Mouse (Mus musculus): Measurements from ENCODE around the gene Nfib. TPM values are rescaled to one million over a fixed set of nuclear protein-coding genes. Genes with fewer than 3 reads are reported as not detected.

The Nfib gene
- polyA plus RNA-seq, 2 experiments = 57.3 to 126 TPM

GRCm38 (mm10) chr4:82437533-82438318 is 267.8 kb downstream of the Nfib start:
- Histone ChIP-seq H3K36me3 (ENCODE audit: control insufficient read depth, insufficient read depth, low read length) (no peaks in the 10 kb centered on the region), H3K9ac (ENCODE audit: low read depth, low read length, severe bottlenecking) (no peak overlapping the region), H3K4me1 (ENCODE audit: control insufficient read depth, insufficient read depth, low read length) (peaks cover 31% of the 10 kb centered on the region), H3K4me3 (replicated peaks; ENCODE audit: low read length) (no peak overlapping the region), H3K27me3 (ENCODE audit: control insufficient read depth, insufficient read depth, low read length) (no peaks in the 10 kb centered on the region), H3K9me3 (ENCODE audit: control insufficient read depth, low read length) (no peaks in the 10 kb centered on the region), H3K27ac (replicated peaks; ENCODE audit: low read depth, low read length) (peak overlapping the region; percentile 58; the same call in 1 of the 2 replicates), H3K4me2 (replicated peaks; ENCODE audit: low read depth, low read length, severe bottlenecking) (no peak overlapping the region)
- ATAC-seq (ENCODE audit: low FRiP score, low read depth) (no peak; the same call in 1 of the 2 replicates), DNase-seq (ENCODE audit: low spot score) (peak; percentile 31)
- no peak for TF ChIP-seq POLR2A (IDR thresholded peaks at IDR 0.05; ENCODE audit: borderline replicate concordance, extremely low read depth, insufficient read depth, insufficient read length)
- WGBS = 65% methylated on average over 12 of the region's 12 CpGs

GRCm38 (mm10) chr4:82436656-82437055 is 268.9 kb downstream of the Nfib start:
- 0 out of 2 replicates have a peak overlapping the region, but pooled peaks have one; percentile 19 for H3K27ac ChIP-seq (replicated peaks; ENCODE audit: low read depth, low read length)

GRCm38 (mm10) chr4:82435716-82436115 is 269.8 kb downstream of the Nfib start:
- 58% methylated on average over 5 of the region's 5 CpGs for WGBS
- Histone ChIP-seq H3K27me3 (ENCODE audit: control insufficient read depth, insufficient read depth, low read length) (no peaks in the 10 kb centered on the region), H3K36me3 (ENCODE audit: control insufficient read depth, insufficient read depth, low read length) (peaks cover 2% of the 10 kb centered on the region; the same call in 1 of the 2 replicates), H3K9ac (ENCODE audit: low read depth, low read length, severe bottlenecking) (no peak overlapping the region), H3K27ac (replicated peaks; ENCODE audit: low read depth, low read length) (0 out of 2 replicates have a peak overlapping the region, but pooled peaks have one; percentile 1), H3K9me3 (ENCODE audit: control insufficient read depth, low read length) (no peaks in the 10 kb centered on the region), H3K4me1 (ENCODE audit: control insufficient read depth, insufficient read depth, low read length) (peaks cover 35% of the 10 kb centered on the region), H3K4me3 (replicated peaks; ENCODE audit: low read length) (no peak overlapping the region), H3K4me2 (replicated peaks; ENCODE audit: low read depth, low read length, severe bottlenecking) (no peak overlapping the region)
- ATAC-seq (ENCODE audit: low FRiP score, low read depth) (no peak), DNase-seq (ENCODE audit: low spot score) (peak; percentile 34)
- TF ChIP-seq POLR2A (IDR thresholded peaks at IDR 0.05; ENCODE audit: borderline replicate concordance, extremely low read depth, insufficient read depth, insufficient read length) = no peak

More at GRCm38 (mm10) chr4:82436656-82437055, 268.9 kb downstream of the Nfib start:
- DNase-seq (ENCODE audit: low spot score) (no peak), ATAC-seq (ENCODE audit: low FRiP score, low read depth) (no peak)
- WGBS = 87% methylated on average over 2 of the region's 2 CpGs
- no peaks in the 10 kb centered on the region for H3K27me3 ChIP-seq (ENCODE audit: control insufficient read depth, insufficient read depth, low read length)
- H3K4me1 ChIP-seq (ENCODE audit: control insufficient read depth, insufficient read depth, low read length) = peaks cover 35% of the 10 kb centered on the region
- no peak overlapping the region for H3K9ac ChIP-seq (ENCODE audit: low read depth, low read length, severe bottlenecking)
- H3K4me2 ChIP-seq (replicated peaks; ENCODE audit: low read depth, low read length, severe bottlenecking) = no peak overlapping the region
- H3K4me3 ChIP-seq (replicated peaks; ENCODE audit: low read length) = no peak overlapping the region
- H3K9me3 ChIP-seq (ENCODE audit: control insufficient read depth, low read length) = no peaks in the 10 kb centered on the region
- no peak for TF ChIP-seq POLR2A (IDR thresholded peaks at IDR 0.05; ENCODE audit: borderline replicate concordance, extremely low read depth, insufficient read depth, insufficient read length)
- no peaks in the 10 kb centered on the region for H3K36me3 ChIP-seq (ENCODE audit: control insufficient read depth, insufficient read depth, low read length)

- H3K4me2 ChIP-seq (replicated peaks; ENCODE audit: low read depth, low read length, severe bottlenecking) = no peak overlapping the region
- no peaks in the 10 kb centered on the region for H3K9me3 ChIP-seq (ENCODE audit: control insufficient read depth, low read length)
- H3K9ac ChIP-seq (ENCODE audit: low read depth, low read length, severe bottlenecking) = no peak overlapping the region
- ATAC-seq (ENCODE audit: low FRiP score, low read depth) (no peak), DNase-seq (ENCODE audit: low spot score) (no peak)
- H3K4me1 ChIP-seq (ENCODE audit: control insufficient read depth, insufficient read depth, low read length) = peaks cover 42% of the 10 kb centered on the region
- H3K27me3 ChIP-seq (ENCODE audit: control insufficient read depth, insufficient read depth, low read length) = no peaks in the 10 kb centered on the region
- TF ChIP-seq POLR2A (IDR thresholded peaks at IDR 0.05; ENCODE audit: borderline replicate concordance, extremely low read depth, insufficient read depth, insufficient read length) = no peak
- H3K4me3 ChIP-seq (replicated peaks; ENCODE audit: low read length) = no peak overlapping the region
- H3K36me3 ChIP-seq (ENCODE audit: control insufficient read depth, insufficient read depth, low read length) = peaks cover 15% of the 10 kb centered on the region
- WGBS = 61% methylated on average over 13 of the region's 13 CpGs
- H3K27ac ChIP-seq (replicated peaks; ENCODE audit: low read depth, low read length) = no peak overlapping the region
Measured at GRCm38 (mm10) chr4:82433926-82434705, 271.4 kb downstream of the Nfib start.

GRCm38 (mm10) chr4:82431831-82432230 is 273.7 kb downstream of the Nfib start:
- 82% methylated on average over 8 of the region's 8 CpGs for WGBS
- no peak overlapping the region for H3K4me2 ChIP-seq (replicated peaks; ENCODE audit: low read depth, low read length, severe bottlenecking)
- H3K27ac ChIP-seq (replicated peaks; ENCODE audit: low read depth, low read length) = 0 out of 2 replicates have a peak overlapping the region, but pooled peaks have one; percentile 9
- no peak for TF ChIP-seq POLR2A (IDR thresholded peaks at IDR 0.05; ENCODE audit: borderline replicate concordance, extremely low read depth, insufficient read depth, insufficient read length)
- ATAC-seq (ENCODE audit: low FRiP score, low read depth) = no peak
- H3K27me3 ChIP-seq (ENCODE audit: control insufficient read depth, insufficient read depth, low read length) = no peaks in the 10 kb centered on the region
- H3K9ac ChIP-seq (ENCODE audit: low read depth, low read length, severe bottlenecking) = no peak overlapping the region
- no peak for DNase-seq (ENCODE audit: low spot score)
- H3K36me3 ChIP-seq (ENCODE audit: control insufficient read depth, insufficient read depth, low read length) = peaks cover 15% of the 10 kb centered on the region
- peaks cover 25% of the 10 kb centered on the region for H3K4me1 ChIP-seq (ENCODE audit: control insufficient read depth, insufficient read depth, low read length)
- no peaks in the 10 kb centered on the region for H3K9me3 ChIP-seq (ENCODE audit: control insufficient read depth, low read length)
- no peak overlapping the region for H3K4me3 ChIP-seq (replicated peaks; ENCODE audit: low read length)

All from limb, embryonic 14.5 days (tissue).